Mouse (Mus musculus) lung, postnatal 14 days (tissue): ENCODE measurements around the gene Aco2.
A peak's percentile ranks its signal among the peaks of the same experiment; 100 is the strongest.

ENCODE experiments used
- DNase-seq: peaks from one replicate; pipeline ENCODE4 v3.0.0; 2021

Gene Aco2

DNA sequence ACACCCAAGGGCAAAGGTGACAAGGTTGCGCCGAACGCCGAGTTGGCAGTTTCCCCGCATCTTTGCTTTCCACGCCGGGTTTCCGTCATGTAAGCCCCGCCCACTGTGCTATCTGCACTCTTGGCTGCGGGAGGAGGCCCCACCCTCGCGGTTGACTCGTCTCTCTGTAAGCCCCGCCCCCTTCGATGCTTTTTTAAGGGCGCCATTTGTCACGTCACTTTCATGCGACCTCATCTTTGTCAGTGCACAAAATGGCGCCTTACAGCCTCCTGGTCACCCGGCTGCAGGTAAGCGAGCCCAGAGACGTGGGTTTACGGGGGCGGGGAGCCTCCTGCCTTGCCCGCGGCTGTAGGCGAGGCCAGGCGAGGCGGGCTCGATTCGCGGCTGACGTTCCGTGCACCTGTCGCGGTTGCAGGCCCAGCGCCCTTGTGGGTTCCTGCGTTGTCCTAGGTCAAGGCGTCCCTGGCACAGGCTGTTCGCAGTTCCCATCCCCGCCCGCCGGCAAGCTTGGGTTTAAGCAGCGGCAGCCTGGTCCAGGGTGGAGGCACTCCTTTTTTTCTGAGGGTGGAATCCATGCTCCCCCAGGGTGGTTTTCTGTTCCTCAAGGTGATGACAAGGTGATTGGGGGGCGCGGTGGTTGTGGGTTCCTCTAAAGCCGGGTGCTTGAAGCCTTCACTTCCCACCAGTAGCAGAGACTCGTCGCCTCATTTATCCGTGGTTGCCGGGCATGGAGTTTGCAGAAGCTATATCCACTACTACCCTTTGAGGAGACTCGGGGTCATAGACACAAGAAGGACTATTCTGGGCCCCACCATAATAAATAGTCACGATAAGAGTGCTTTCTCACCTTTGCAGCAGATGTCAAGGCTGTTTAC, at the start of gene Aco2:
TSS of gene Aco2 (plus strand) at position 48 of the 875 bp plus-strand sequence.
- peak; percentile 99 for DNase-seq

DNA sequence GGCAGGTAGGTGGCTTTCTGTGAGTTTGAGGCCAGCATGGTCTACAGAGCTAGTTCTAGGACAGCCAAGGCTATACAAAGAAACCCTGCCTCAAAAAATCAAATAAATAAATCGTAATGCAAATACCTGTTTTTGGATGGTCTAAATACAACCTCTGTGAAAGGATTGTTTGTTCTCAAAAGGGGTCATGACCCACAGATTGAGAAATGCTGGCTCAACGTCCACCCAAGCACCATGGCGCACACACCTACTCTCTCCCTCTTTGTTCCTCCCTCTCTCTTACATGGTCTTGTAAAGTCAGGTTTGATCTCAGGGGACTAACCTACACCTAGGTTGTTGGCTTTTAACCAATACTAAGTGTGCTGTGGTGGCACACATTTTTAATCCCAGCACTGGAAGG, 49.5 kb upstream of the Aco2 start:
- DNase-seq, result no peak

DNA sequence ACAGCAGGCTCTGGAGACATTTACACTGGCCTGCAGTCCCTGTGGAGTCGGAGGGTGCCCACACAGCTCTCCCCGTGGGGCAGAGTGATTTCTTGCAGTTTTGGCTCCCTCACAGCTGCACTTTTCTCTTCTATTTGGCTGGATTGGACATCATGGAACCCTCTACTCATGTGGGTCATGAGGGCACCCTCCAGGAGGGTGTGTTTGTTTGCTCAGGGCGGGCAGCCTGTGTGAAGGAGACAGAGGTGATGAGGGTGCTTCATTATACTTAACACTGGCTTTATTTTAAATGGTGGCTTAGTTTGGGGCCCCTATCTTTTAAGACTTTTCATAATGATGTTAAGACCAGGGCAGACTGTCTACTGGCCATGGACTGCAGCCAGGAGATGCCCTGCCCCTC, 47.3 kb upstream of the Aco2 start:
- DNase-seq, result no peak

DNA sequence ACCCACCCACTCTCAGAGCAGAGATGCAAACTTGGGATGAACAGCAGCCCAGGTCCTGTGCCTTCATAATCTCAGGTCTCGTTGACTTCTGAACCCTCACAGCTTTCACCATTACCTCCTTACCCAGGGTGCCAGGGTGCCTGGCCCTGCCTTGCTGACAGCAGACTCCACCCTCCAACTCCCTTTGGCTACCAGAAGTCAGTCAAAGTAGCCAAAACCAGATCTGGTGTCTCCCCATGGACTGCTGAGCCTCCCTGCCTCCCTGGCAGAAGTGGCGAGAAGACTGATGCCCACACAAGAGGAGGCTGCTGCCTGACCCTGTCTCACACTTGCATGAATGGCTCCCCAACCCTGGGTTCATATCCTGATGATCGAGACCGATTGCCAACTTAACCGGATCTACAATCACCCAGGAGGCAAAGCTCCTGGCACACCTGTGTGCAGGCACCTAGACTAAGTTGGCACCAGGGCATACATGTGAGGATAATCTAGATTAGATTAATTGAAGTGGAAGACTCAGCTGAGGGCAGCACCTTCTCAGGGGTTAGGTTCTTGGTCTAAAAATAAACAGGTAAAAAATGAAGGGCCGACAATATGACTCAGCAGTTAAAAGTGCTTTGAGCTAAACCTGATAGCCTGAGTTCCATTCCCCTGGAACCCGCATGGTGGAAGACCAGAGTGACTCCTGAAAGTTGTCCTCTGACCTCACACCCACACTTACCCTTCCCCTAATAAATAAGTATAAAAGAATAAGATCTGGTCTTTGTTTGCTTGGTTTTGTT, 43.5 kb upstream of the Aco2 start:
- no peak for DNase-seq

DNA sequence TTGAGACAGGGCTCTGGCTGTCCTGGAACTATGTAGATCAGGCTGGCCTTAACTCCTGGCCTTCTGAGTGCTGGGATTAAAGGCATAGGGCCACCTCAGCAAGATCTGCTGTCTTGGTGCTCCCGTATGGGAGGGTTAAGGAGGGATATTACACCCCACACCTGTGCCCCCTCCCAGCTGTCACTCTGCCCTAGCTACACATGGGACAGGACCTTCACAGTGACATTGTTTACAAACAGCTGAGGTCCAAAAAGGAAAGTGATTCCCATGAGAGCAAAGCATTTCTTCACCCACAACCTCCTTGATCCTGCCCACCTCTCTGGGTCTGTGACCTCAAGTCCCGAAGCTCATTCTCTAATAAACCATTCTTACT, 42.9 kb upstream of the Aco2 start:
- no peak for DNase-seq

DNA sequence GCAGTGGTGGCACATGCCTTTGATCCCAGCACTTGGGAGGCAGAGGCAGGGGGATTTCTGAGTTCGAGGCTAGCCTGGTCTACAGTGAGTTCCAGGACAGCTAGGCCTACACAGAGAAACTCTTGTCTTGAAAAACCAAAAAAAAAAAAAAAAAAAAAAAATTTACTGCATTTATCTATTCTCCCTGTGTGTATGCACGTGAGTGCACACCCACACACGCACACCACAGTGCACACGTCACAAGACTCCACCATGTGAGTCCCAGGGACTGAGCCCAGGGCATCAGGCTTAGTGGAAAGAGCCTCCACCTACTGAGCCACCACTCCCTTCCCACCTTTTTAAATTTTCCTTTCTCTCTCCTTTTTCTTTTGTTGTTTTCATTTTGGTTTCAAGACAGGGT, 41.6 kb upstream of the Aco2 start:
- no peak for DNase-seq

DNA sequence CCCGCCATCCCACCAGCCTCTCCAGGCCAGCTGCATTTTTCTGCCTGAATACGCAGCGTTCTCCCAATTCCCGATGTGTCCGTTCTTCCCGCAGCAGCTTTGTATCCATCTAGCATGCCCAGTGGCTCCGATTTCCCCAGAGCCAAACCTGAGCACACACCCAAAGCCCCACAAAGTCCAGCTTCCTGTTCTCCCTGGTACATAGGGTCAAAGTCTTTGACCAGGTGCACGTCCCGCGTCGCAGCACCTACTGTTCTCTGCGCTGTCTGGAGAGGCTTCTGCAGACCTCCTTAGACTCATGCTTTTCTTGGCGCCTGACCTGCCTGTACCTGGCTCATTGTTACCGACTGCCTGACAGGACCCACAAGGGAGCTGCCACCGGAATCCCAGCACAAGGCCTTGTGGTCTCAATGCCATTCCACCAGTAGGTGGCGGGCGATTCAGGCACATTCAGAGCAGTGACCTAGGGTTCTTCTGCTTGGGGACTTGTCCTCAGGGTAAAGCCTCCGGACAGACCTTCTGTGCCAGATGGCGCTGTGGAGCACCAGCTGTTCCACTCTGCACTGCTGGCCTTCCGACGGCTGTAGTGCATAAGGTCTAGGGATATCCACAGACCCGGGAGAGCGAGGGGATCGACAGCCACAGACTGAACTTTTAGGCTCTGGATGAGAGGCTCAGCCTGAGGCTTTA, 40.8 kb upstream of the Aco2 start:
- peak; percentile 96 for DNase-seq

DNA sequence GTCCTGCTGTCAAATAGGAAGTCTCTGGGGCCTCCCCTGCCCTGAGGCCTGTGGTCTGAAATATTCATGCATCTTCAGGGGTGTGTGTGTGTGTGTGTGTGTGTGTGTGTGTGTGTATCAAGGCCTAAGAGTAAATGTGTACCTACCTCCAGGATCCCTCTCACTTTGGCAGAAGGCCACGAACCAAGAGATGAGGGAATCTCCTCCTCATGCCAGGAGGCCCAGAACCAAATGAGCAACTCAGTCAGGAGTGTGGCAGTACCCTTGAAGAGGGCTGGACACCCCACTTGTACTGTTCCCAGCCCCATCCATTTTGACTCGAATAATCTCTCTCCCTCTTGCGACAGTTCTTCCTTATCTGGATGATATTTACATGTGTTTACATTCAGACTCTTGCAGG, 39.9 kb upstream of the Aco2 start:
- no peak for DNase-seq

DNA sequence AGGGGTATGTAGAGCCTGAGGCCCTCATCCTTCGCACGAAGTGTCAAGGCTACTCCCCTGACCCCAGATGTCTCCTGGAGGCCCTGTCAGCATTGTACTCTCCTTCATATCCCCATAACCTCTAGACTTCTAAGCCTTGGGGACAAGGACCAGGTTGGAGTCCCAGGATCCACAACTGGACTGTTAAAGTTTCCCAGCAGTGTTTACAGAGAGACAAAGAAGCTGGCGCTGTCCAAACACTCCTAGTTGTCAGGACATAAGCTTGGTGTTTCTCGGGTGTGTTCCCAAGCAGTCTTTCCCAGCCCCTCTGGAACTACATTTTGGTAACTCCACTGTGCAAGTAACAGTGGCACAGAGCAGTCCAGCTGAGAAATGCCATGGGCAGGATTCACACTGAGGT, 38.6 kb upstream of the Aco2 start:
- no peak for DNase-seq

DNA sequence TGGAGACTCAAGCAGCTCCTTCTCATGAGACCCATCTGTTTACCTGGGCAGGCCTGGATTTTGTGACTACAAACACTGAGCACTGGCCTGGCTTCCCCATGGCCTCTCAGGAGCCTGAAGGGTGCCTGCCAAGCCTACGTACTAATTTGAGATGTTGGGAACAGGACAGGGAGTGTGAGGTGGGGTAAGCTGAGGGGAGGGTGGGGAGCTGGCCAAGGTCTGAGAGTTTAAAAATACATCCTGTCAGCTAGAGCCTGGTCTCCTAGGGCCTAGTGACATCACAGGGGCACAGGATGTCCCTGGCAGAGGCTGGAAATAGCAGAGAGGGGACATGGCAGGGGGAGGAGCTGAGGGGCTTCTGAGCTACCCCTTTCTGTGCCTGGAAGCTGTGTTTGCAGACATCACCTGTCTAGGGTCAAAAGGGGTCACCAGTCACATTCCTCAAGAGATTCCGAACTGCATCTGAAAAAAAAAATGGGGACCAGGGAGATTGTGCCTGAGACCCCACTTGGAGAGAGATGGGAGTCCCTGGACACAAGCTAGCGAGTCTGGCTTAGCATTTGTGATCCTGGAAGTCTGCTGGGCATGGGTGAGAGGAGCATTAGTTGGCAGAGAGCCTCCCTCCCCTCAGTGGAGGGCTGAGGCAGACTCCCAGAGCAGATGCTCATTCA, 37.8 kb upstream of the Aco2 start:
- no peak for DNase-seq

DNA sequence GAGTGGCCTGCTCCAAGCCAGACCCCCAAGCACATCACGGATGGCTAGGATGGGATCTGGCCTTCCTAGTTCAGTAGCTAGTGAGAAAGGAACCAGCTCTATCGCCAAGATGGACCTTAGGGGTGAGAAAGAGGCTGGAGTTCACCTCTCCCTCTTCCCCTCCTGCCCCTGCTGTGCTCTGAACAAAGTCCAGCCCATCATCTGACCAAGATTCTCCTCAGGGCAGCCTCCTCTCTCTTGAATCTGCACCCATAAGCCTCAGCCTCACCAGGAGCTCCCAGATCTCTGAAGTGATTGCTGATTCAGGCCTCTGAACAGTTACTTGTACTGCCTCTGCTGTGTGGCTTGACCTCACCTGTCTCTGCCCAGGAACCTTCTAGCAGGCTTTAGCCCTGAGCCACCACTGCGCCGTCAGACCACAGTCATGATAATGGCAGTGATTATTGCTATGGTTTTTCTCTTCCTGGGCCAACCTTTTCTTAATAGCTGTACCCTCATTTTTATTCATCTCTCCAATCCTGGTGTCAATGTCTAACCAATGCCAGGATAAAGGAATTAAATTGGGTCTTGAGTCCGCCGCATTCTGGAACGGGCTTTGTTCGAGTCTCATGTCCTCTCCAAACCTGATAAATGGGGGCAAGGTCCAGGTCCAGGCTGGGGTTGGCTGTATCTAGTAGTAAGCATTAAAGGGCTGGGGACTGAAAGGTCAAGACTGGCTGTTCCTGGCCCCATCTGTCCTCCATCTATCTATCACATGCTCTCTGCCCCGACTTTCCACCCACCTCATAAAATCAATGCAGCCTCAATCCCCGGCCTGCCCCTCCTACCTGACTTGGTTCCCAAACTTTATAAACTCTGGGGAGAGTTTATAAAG, 36.9 kb upstream of the Aco2 start:
- DNase-seq, result no peak

DNA sequence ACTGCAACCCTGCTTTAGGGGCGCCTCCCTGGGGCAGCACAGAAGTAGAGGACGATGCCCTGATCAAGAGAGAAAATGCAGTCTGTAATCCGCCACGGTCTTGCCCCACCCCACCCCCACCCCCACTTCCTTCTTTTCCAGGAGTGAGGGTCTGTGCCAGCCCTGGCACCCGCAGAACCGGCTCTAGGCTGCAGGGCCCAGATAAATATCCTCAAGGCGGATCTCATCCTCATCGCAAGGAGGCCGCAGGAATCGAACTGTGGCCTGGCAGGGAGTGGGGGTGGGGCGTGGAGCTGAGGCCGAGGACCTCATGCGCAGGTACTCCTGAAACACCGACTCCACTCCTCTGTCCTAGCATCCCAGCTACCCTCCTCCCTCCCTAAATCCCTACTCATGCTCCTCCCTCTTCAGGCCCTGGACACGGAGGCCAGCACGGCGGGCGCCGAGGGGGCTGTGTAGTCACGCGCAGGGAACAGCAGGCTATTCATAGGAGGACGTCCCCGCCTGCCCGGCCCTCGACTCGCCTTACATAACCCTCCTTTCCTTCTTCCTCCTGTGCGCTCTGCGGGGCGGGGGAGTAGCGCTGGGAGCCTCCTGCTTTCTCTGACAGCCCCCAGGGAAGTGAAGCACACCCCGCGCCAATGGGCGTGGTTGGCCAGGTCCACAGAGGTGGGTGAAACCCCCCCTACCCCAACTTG, 35.8 kb upstream of the Aco2 start:
- peak; percentile 88 for DNase-seq

DNA sequence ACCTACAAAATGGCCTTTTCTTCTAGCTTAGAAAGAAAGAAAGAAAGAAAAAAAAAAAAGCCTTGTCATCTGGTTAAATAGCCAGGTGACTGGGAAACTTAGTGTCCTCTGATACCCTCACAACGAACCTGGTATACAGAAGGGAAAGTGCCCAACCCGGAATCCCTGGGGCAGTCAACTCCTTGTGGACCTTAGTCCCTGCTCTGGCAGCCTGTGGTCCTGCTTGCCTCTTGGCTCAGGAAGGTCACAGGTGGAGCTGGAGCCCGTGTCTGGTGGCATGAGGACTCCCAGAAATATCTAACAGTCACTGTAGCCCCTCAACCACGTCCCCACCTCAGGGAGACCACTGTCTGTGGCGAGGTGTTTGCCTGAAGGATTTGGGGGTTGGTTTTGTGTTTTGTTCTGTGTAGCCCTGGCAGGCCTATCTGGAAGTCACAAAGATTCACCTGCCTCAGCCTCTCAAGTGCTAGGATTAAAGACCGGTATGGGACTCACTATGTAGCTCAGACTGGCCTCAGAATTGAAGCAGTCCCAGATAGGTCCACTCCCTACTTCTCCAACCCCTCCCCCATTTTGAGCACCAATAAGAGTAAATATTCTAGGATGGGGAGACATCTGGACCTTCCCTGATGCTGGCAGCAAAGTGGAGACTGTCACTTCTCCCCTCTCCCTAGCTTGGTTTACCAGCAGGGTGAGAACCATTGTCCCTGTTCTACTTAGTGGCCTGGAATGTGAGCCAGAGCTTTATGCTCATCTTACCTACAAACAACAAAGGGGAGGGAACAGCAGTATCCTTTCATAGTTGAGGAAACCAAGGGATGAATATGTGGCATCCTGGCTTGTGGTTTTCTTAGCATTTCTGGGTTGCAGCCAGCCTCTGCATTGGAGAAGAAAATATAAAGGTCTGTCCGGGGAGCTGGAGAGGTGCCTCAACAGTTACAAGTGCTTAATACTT, 34.9 kb upstream of the Aco2 start:
- DNase-seq, result no peak

DNA sequence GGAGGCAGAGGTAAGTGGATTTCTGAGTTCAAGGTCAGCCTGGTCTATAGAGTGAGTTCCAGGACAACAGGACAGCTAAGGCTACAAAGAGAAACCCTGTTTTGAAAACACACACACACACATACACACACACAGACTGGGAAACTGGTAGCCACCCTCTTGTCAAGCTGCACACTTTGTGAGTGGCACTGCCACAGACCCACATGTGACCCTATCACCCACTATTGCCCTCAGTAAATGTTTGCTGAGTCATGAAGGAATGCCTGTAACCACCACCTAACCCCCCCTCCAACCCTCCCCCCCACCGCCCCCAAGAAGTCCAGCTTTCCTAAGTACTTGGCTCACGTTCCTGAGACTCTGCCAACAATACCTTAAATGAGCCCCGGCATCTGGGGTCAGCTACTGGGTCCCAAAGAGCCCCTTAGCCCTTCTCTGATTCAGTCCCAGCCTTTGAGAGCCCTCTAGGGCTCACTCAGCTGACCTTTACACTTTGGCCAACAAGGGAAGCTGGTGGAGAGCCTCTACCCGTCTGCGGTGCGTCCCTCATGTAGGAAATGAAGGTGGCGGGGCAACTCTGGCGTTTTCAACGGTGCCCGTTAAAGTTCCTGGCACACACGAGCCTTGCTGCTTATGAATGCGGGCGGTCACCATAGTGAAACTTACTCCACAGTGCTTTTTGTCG, 33.4 kb upstream of the Aco2 start:
- peak; percentile 48 for DNase-seq

DNA sequence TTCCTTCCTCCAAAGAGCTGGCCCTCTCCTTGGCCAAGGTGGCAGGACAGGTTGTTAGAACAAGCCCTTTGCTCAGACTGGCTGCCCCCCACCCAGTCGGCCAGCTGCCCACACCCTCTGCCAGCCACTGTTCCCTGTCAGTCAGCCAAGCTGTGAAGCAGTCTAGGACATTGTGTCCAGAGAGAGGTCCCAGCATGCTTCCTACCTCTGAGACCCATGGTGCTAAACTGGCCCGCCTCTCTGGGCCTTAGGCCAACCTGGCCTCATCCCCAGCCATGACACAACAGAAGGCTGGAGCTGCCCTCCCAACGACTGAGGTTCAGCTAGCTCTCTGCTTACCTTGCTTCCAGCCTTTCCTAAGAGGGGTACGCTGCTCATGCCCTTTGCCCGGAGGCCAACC, 32.5 kb upstream of the Aco2 start:
- DNase-seq, result peak; percentile 89

DNA sequence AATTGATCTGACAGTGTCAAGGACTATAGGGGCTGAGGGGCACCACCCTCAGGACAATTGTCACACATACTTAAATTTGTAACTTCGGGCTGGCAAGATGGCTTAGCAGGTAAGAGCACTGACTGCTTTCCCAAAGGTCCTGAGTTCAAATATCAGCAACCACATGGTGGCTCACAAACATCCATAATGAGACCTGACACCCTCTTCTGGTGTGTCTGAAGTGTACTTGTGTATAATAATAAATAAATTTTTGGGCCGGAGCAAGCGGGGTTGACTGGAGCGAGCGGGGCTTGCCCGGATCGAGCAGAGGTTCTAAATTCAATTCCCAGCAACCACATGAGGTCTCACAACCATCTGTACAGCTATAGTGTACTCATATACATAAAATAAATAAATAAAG, 31.8 kb upstream of the Aco2 start:
- no peak for DNase-seq

DNA sequence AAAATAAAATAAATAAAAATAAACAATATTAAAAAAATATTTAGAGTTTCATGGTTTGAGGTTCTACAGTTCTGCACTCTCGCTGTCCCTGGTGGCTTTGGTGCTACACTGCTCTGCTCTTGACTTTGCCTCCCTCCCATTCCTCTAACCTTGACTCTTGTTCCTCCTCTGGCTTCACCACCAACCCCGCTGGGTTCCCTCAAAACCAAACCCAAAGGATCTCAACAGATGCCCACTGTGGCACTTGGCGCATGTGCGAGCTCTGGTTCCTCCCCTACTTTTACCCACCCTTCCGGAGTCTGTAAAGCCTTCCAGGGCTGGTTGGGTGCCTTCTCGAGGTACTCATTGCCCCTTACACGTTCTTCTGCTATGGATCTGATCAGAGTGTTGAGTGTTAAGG, 29.8 kb upstream of the Aco2 start:
- no peak for DNase-seq

DNA sequence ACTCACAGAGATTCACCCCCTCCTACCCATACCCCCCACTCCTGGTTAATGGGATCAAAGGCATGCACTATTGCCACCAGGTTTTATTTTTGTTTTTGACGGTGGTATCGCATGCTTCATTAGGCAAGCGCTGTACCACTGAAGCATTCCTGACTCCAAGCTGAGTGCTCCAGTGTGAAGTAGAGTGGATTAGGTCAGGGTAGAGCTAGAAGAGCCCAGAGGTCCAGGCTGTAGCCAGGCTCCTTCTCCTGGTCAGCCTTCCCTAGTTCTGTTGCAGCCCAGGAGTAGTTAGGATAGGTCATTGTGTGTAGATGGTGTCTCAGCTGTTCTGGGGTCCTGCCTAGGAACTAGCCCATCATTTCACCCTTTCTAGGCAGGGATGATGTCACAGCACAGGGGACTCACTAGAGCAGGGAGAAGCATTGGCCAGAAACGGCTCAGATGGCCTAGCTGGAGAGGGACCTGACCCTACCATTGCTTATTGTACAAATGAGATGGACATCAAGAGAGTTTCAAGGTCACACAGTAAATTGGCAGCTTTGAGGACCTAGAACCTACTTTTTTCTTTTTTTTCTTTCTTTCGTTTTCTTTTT, 27.0 kb upstream of the Aco2 start:
- DNase-seq, result no peak

DNA sequence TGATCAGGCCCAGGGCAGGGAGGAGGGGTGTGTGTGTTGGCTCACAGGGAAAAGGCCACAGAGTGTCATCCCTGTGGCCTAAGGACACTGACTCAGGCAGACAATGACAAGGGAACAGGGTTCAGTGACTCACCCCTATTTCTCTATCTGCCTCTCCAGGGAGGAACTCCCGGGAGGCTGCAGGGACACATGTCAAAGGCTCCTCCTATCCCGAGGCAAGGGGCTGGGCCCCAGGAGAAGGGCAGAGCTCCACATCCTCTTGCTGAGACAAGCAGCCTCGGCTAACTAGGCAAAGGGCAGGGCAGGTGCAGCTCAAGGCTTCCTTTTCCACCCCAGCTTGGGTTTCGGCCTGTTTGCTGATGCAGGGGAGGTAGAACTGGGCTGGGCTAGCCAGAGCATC, 26.4 kb upstream of the Aco2 start:
- peak; percentile 42 for DNase-seq
